Mouse (Mus musculus) cerebellum, adult 11 months (tissue): ENCODE data around the gene Zfp61.
A peak's percentile ranks its signal among the peaks of the same experiment; 100 is the strongest.
"Not testable (repeated sequence)": the region's sequence is repeated elsewhere in the genome, so short reads cannot be mapped to it uniquely, and the experiment has no call there.

Experiments used
- DNase-seq: peaks from one replicate; pipeline ENCODE4 v3.0.0; 2022

The Zfp61 gene

DNA sequence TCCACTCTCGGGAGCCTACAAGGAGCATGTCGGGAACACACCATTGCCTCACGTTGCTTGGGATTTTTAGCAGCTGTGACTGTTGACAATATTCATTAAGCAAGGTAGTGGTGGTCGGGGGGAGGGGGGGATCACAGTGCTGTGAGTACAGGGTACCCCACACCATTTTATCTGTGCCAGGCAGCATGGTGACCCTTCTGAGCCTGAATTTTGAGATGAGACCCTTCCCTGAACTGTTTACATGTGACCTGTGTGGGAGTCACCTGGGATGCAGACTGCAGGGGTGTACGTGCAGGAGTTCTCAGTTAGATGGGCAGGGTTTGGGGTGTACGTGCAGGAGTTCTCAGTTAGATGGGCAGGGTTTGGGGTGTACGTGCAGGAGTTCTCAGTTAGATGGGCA, 4.6 kb downstream of the Zfp61 start:
- no peak for DNase-seq

DNA sequence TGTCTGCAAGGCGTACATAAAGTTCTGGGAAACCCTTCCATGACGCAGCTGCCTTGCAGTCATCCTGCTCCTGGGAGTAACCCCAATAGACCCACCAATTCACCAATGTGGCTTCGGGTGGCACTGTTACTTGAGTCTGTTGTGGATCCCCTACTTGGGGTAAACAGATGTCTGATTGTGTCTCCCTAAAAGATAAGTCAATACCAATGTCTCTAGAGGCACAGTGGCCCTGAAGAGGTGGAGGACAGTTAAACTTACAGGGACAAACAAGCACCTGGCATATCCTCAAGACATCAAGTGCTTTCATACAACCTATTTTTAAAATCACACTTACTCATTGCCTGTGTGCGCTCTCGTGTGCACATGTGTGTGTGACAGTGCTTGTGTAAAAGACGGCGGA, 5.7 kb downstream of the Zfp61 start:
- no peak for DNase-seq

DNA sequence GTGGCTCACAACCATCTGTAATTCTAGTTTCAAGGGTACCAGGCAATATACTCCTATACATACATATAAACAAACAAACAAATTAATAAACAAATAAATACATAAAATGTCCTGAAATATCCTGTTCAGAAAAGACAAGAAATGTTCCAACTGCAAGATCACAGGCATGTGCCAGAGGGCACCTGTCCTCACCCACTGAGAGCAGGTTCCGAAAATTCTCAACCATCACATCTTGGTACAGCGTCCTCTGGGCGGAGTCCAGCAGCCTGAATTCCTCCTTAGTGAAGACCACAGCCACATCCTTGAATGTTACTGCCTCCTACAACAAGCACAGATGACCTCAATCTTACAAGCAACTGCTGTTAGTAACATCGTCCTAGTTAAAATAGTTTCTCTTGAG, 6.3 kb downstream of the Zfp61 start:
- no peak for DNase-seq

DNA sequence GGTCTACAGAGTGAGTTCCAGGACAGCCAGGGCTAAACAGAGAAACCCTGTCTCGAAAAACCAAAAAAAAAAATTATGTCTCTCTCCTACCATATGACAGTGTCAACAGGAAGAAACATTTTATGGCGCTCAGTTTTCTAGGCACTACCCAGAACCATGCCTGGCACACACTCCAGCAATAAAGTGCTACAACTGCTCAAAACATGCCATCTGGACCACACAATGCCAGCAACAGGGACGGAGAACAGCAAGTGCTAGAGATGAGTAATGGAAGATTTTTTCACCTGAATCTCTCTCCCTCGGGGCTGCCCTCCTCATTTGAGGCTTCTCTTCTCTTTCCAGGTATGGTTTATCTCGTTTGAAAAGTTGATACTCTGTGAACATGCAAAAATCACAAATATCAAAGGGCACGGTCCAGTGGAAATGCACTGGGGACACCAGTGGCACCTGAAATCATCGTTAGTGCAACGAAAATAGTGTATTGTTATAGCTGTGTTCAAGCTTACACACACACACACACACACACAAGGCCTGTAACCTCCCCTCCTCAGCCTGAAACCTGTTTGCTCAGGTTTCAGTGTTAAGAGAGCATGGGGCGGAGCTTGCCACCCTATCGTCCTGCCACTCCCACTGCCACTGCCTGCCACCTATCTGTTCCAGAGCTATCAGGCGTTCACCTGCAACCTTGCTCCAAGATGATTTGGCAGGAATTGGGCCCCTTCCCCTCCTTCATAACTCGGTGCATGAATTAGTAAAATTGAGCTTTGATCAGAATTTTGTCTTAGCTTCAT, 7.8 kb downstream of the Zfp61 start:
- DNase-seq, result no peak

DNA sequence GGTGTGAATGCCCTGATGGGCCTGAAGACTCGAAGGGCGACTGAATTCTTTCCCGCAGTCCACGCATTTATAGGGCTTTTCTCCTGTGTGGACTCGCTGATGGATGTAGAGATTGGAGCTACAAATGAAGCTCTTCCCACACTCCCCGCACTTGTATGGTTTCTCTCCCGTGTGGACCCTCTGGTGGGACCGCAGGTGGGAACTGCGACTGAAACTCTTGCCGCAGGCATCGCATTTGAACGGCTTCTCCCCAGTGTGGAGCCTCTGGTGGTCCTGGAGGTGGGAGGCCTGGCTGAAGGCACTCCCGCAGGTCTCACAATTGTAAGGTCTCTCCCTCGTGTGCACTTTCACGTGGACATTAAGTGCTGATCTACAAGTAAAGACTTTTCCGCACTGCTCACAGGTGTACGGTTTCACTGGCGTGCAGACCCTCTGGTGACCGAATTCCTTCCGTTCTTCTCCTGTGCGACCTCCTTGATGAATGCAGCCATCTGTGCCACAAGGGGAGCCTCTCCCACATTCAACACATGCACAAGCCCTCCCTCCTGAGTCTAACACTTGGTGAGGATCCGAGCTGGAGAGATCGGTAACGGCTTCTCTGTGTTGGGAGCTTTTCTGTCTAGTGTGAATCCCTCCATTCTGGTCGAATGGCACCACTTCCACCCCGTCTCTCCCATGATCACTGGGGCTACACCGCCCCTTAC, 9.5 kb downstream of the Zfp61 start:
- DNase-seq, result no peak

DNA sequence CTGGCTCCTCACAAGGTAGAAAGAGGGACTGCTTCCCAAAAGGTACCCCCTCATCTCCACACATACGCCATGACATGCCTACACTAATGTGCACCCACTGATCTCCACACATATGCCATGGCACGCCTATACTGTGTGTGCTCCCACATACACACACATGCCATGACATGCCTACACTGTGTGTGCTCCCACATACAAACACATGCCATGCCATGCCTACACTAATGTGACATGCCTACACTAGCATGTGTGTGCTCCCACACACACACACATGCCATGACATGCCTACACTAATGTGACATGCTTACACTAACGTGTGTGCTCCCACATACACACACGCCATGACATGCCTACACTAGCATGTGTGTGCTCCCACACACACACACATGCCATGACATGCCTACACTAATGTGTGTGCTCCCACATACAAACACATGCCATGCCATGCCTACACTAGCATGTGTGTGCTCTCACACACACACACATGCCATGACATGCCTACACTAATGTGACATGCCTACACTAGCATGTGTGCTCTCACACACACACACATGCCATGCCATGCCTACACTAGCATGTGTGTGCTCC, 10.8 kb downstream of the Zfp61 start:
- no peak for DNase-seq

DNA sequence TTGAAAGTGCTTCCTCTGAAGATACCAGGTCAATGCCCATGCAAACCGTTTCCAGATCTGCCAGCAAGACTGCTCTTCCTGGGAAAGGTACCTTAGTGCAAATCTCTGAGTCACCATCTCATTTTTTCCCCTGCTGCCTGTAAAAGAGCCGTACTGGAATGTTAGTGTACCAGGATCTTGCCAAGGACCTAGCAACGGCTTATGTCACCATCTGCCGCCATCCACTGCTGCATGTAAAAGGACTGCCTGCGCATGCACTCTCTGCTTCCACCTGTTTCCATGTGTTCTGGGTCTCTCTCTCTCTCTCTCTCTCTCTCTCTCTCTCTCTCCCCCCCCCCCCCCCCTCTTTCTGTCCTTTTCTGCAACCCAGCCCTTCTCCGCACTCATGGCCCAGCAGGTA, 12.5 kb downstream of the Zfp61 start:
- no peak for DNase-seq

DNA sequence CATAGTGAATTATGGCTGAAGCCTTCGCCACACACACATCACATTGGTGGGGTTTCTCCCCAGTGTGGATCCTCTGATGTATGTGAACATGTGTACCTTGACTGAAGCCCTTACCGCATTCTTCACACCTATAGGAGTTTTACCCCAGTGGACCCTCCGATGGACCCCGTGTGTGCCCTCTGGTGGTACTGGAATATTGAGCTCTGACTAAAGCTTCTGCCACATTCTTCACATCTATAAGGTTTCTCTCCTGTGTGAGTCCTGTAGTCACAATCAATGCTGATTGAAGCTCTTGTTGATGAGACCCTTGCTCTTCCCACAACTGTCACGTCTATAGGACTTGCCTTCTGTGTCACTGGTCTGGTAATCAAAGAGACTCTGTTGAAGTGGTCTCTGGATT, 13.4 kb downstream of the Zfp61 start:
- no peak for DNase-seq

DNA sequence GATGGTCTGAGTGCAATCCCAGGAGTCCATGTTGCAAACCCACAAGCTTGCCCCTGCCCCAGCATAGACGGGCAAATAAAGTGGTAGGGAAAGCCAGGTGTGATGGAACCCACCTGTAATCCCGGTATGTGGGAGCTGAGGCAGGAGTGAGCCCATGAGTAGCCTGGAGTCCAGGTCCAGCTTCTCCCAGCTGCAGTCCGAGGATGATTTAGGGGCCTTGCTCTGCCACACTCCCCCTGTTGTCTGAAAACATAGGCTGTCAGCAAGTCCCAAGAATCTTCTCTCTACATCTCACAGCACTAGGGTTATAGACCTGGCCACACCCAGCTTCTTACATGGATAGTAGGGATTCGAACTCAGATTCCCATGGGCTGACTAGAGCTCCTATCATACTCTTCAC, 14.1 kb downstream of the Zfp61 start:
- DNase-seq, result no peak

DNA sequence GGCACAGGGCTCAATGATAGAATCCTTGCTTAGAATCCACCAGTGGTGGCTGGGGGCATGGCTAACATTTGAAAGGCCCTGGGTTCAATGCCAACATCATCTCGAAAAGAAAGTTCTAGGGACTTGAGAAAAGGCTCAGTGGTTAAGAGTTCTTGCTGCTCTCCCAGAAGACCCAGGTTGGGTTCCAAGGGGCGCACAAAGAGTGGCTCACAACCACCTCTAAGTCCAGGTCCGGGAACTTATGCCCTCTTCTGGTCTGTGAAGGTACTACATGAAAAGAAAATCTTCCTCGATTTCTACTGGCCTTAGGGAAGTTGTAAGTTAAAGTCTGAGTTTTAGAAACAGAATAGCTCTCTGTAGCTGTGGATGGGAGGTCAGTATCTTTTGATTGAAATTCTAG, 14.9 kb downstream of the Zfp61 start:
- DNase-seq, result no peak

DNA sequence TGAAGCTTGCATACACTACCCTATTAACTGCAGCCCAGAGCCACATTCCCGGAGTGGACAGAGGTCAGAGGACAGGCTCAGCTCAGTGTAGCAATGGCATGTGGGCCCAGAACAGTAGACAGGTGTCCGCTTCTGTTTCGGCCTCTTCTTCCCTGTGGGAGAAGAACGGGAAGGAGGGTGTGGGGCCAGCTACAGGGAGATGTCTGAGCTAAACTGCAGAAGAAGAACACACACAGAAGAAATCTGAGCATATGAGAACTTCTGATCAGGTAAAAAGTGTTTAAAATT, 20.2 kb downstream of the Zfp61 start:
- DNase-seq, result no peak

DNA sequence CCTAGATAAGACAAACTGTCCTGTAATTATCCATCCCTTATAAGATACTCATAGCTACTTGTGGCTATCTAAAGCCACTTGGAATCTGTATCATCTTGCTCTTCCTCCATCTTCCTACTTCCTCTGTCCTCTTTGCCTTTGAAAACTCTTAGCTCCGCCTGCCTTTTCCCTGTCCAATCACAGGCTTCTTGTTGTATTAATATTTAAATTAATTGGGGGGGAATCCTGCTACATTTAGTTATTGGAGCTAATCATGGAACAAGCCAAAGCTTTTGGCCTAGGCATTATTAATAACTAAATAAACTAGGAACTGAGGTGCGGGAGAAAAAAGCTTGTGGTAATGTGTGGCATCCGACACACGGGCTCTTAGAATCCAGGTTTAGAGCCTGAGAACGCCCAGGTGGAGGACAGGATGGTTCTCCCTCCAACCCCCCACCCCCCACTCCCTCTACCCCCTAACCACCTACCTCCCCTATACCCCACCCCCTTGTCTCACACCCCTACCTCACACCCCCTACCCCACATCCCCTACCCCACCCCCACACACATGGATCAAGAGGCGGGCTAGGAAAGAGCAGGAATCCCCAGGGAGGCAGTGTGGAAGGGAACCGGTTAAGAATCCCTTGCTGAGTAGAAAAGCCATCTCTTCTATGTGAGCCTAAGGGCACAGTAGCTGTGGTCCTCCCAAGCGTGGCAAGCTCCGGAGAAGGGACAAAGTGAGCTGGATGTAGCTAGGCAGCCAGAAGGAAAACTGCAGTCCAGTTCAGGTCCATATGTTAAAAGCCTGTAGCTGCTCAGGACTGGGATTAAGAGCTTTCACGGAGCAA, 20.8 kb downstream of the Zfp61 start:
- DNase-seq, result no peak

DNA sequence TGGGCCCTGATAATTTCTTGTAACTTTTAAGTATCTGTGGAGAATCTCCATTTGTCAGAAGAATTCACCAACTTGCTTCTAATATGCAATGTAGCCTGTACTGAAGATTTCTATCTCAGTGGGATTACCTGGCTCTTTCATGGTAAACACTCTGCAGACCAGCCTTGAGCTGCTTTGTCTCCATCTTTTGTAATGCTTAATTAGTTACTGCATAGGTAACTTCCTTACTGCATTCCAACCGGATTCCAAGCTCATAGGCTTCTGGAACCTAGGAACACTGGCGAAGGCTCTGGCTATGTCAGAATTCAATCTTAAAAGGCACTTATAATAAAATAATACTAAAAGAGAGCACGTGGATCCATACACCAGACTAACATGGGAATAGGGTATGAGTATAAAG, 22.3 kb downstream of the Zfp61 start:
- DNase-seq, result not testable (repeated sequence)

DNA sequence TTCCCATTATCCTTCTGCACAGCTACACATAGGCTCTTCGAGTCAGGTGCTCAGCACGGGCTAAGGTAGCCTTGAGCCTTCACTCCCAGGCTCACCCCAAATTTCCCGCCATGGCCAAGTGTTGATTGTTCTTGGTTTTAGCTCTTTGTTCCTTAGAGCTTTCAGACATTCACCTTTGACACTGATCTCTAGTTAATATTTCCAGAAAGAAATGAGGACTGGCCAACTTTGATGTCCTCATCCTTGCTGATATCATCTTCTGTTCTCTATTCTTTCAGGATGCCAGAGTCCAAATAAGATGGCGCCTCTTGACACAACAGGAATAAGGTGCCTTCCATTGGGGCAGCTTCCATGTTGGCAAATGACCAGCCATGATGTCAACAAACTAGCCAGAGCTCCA, 26.6 kb downstream of the Zfp61 start:
- no peak for DNase-seq

DNA sequence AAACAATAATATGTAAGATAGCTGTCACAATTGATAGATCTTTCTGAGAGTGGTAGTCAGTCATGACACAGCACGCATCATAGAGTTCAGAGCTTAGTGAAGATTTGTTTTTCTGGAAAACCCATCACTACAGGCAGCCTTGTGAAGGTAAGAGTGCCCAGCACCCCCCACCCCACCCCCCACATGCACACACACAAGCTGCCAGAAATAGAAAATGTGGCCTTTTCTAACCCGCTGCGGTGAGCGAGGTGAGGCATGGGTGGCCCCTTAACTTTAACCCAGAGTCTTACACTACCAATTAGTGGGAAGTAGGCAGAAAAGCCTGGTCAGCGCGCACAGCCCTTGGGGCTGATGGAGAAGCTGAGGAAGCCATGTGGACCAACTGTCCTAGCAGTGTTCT, 29.8 kb downstream of the Zfp61 start:
- DNase-seq, result no peak

DNA sequence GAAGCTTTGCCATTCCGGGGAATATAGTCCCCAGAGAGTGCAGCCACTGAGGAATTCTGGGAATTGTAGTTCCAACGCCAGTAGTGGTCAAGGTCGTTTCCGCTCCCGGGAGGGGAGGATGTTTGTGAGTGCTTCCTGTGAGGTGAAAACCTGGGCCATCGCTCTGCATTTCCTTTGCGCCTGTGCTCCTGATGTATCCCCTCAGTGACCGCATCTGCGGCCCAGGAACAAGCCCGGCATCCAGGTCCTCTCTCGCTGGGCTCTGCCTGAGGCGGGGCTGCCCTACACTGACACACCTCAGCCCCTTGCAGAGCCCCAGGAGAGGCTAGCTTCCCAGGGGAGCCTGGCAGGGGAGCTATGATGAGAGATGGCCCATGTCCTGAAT, 30.8 kb downstream of the Zfp61 start, which contains the start of gene Zfp93:
Gene Zfp93 (plus strand): TSS at position 133 of the 385 bp plus-strand sequence.
- peak; percentile 77 for DNase-seq

DNA sequence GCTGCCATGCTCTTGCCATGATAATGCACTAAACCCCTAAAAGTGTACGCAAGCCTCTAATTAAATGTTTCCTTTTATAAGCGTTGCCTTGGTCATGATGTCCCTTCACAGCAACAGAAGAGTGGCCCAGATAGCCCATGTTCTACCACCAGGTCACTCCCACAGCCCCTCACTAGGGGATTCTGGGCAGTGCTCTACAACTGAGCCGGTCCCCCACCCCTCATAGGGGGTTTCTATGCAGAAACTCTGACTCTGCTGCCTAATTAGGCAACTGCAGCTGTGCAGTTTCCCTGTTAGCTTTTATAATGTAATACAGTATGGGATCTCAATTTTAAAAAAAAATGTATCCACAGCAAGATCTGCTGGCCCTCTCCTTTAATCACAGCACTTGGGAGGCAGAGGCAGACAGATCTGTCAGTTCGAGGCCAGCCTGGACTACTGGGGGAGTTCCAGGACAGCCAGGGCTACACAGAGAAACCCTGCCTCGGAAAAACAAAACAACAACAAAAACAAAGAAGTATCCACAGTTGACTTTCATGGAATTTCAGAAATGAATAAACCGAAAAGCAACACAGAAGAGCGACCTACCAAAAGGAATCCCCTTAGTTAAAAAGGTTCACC, 31.3 kb downstream of the Zfp61 start:
- no peak for DNase-seq

DNA sequence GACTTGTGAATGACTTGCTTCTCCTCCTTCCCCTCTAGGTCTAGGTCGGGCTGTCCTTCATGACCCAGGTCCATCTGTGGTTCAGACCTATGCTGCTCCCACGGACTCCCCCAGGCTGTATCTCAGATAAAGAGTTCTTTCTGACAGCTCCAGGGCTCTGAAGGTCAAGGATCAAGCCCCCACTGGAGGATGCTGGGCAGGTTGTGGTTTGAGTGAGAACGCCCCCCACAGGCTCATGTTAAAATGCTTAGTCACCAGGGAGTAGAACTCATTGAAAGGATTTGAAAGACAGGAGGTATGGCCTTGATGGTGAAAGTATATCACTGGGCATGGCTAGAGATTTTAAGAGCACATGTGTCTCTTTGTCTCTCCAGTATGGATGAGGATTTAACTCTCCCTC, 31.8 kb downstream of the Zfp61 start:
- DNase-seq, result no peak

DNA sequence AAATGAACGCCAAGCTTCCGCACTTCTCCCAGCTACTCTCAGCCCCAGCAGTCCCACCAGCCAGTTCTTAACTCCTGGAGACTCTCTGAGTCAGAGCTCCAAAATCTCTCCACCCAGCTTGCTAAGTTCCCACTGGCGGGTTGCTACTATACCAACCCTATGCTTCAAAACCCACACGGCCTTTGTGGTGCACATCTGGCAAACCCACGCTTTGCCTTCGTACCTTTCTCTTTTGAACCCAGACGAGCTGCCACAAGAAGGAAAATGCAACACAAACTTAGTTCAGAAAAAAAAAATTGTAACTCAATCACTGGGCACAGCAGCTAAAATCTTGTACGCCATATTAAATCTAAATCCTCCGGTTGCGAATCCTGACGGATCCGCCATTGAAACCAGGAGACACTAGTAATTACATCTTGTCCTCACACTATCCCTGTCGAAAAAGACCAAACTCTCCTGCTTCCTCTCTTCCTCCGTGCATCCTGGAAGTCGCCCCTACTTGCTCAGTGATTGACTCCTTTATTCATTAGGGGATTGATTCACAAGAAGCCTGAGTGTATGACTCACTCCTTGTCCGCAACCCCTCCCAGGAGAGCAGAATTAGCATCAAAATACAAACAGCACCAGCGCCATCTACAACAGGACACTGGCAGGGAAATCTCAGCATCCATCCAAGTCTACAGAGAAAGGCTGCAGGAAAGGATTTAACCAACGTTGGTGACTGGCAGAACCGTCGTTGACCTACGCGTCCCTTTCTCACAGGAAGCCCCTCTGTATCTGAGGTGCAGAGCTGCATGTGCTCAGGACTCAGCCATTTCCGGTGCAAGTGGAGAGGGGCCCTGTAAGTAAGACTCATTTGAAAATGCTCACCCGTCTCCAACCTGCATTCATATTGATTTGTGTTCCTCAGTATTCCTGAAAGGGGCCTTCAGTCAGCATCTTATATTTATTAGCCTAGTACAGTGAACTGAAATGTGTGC, 32.6 kb downstream of the Zfp61 start:
- no peak for DNase-seq

DNA sequence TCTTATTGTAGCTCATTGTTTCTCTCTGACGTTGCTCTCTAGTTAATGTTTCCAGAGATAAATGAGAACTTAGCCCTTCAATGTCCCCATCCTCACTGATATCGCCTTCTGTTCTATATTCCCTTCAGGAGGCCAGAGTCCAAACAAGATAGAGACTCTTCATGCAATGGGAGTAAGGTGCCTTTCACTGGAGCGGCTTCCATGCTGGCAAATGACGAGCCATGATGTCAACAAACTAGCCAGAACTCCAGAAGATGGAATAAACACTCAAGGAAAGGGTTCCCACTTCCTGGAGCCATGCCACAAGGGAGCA, 41.1 kb downstream of the Zfp61 start:
- no peak for DNase-seq

DNA sequence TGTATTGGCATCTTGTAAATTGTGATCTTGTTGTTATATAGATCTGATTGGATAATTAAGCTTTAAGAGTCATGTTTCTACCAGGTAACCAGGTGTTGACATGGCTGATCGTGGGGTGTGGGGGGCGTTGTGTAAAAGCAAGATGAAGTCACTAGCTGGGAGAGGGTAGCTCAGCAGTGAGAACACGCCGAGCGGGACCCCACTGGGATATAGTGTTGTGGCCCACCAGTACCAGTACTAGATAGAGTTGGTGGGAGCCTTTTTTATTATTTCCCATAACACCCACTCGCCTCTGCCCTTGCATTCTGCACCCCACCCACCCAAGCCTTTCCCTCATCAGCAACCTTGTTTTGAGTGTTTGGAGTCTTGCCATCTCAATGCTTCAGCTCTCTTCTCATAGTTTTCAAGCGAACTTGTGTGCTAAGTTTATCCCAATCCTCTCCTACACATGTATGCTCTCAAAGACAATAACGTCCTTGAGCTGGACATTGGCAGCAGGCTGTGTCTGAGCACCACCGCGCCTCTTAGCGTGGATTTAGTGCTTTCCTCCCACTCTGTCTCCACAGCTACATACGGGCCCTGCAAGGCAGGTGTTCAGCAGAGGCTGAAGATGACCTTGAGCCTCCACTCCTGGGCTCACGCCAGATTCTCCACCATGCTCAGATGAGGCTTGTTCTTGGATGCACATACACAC, 41.6 kb downstream of the Zfp61 start:
- DNase-seq, result no peak
